Mouse (Mus musculus) liver, embryonic 16.5 days (tissue): ENCODE results near the gene Rad9a. TPM values are rescaled to one million over a fixed set of nuclear protein-coding genes. Genes with fewer than 3 reads are reported as not detected.
A peak's percentile ranks its signal among the peaks of the same experiment; 100 is the strongest.

Experiments
- ATAC-seq: fragments of 200-750 bp; cut with Nextera tagmentation; 2 replicates; pipeline ENCODE4 v1.8.0; 2017; ENCODE audit warnings: low read depth, mild to moderate bottlenecking, moderate number of reproducible peaks, moderate library complexity
- H3K27ac ChIP-seq: fragments of 300-500 bp; sonication (generic); 2 replicates; pipeline ENCODE4 v1.5.1; 2014; ENCODE audit warnings: mild to moderate bottlenecking, low read length
- H3K27me3 ChIP-seq: fragments of 300-500 bp; sonication (generic); 2 replicates; pipeline ENCODE4 v1.6.1; 2014; ENCODE audit warnings: low read depth, low read length, mixed read lengths; ENCODE audit not compliant: control insufficient read depth, insufficient read depth
- H3K36me3 ChIP-seq: fragments of 300-500 bp; sonication (generic); 2 replicates; pipeline ENCODE4 v1.6.1; 2014; ENCODE audit warnings: mild to moderate bottlenecking; ENCODE audit not compliant: control insufficient read depth, insufficient read depth
- H3K4me1 ChIP-seq: fragments of 300-500 bp; sonication (generic); 2 replicates; pipeline ENCODE4 v1.6.1; 2014; ENCODE audit warnings: low read depth, low read length, mixed read lengths; ENCODE audit not compliant: control insufficient read depth
- H3K4me2 ChIP-seq: fragments of 300-500 bp; sonication (generic); 2 replicates; pipeline ENCODE4 v1.6.1; 2014; ENCODE audit warnings: low read depth, low read length, mixed read lengths
- H3K4me3 ChIP-seq: fragments of 300-500 bp; sonication (generic); 2 replicates; pipeline ENCODE4 v1.5.1; 2014; ENCODE audit warnings: low read depth, mild to moderate bottlenecking, low read length
- H3K9ac ChIP-seq: fragments of 300-500 bp; sonication (generic); 2 replicates; pipeline ENCODE4 v1.6.1; 2014; ENCODE audit warnings: low read depth, low read length
- H3K9me3 ChIP-seq: fragments of 300-500 bp; sonication (generic); replicated peaks from 2 replicates; pipeline ENCODE4 v1.6.1; 2016; ENCODE audit warnings: low read length; ENCODE audit not compliant: control insufficient read depth
- WGBS: fragments of 180-500 bp; shearing (Covaris S2); extraction: QIAGEN DNeasy Blood & Tissue Kit; methylation state at CpG from one replicate; pipeline ENCODE4 v1.1.7; 2014; ENCODE audit not compliant: insufficient replicate concordance; 5-methylcytosine and 5-hydroxymethylcytosine counted together
- polyA plus RNA-seq: library from polyadenylated mRNA; unstranded; fragments of >200 nt; fragmentation: Nextera tagmentation; extraction: Ambion mirVana; gene quantifications from 2 replicates; pipeline ENCODE4 v1.2.1, GENCODE M21; 2015

Rad9a gene
- polyA plus RNA-seq, 1 experiment from 2014 or later = 14.2 TPM

- Histone ChIP-seq H3K27me3 (no peaks in the 10 kb centered on the region; the same call in none of the 2 replicates), H3K4me1 (peaks cover 21% of the 10 kb centered on the region), H3K4me2 (peak within 1 kb of the TSS; percentile 82), H3K27ac (peak within 1 kb of the TSS; percentile 83), H3K4me3 (peak within 1 kb of the TSS; percentile 72), H3K36me3 (no peaks in the 10 kb centered on the region), H3K9ac (peak within 1 kb of the TSS; percentile 75), H3K9me3 (no peaks in the 10 kb centered on the region)
- WGBS = 11% methylated on average over 26 of the region's 26 CpGs
- peak; percentile 89 for ATAC-seq
Measured at GRCm38 (mm10) chr19:4231253-4232185, 30.1 kb upstream of the Rad9a start, which contains the start of gene Pold4. Pold4 (plus strand) TSS chr19:4231899.

GRCm38 (mm10) chr19:4230415-4230814 lies 29.0 kb upstream of the Rad9a start:
- Histone ChIP-seq H3K4me3 (no peak overlapping the region), H3K4me1 (peaks cover 21% of the 10 kb centered on the region), H3K27ac (0 out of 2 replicates have a peak overlapping the region, but pooled peaks have one; percentile 29), H3K36me3 (no peaks in the 10 kb centered on the region), H3K9me3 (no peaks in the 10 kb centered on the region), H3K27me3 (no peaks in the 10 kb centered on the region; the same call in none of the 2 replicates), H3K4me2 (no peak overlapping the region; the same call in 1 of the 2 replicates), H3K9ac (no peak overlapping the region)
- 65% methylated on average over 8 of the region's 8 CpGs for WGBS
- ATAC-seq = no peak

- Histone ChIP-seq H3K36me3 (no peaks in the 10 kb centered on the region), H3K4me2 (no peak overlapping the region), H3K9me3 (no peaks in the 10 kb centered on the region), H3K27ac (no peak overlapping the region), H3K4me3 (no peak overlapping the region), H3K9ac (no peak overlapping the region), H3K27me3 (no peaks in the 10 kb centered on the region; the same call in none of the 2 replicates), H3K4me1 (peaks cover 21% of the 10 kb centered on the region)
- WGBS = 59% methylated on average over 9 of the region's 9 CpGs
- no peak for ATAC-seq
Measured at GRCm38 (mm10) chr19:4229451-4230076, 28.1 kb upstream of the Rad9a start.

GRCm38 (mm10) chr19:4228891-4229290 lies 27.4 kb upstream of the Rad9a start:
- H3K9ac ChIP-seq = no peak overlapping the region
- H3K4me3 ChIP-seq = no peak overlapping the region
- no peak for ATAC-seq
- H3K4me1 ChIP-seq = peaks cover 21% of the 10 kb centered on the region
- no peaks in the 10 kb centered on the region for H3K9me3 ChIP-seq
- no peak overlapping the region for H3K27ac ChIP-seq
- no peaks in the 10 kb centered on the region for H3K36me3 ChIP-seq
- H3K27me3 ChIP-seq = no peaks in the 10 kb centered on the region; the same call in none of the 2 replicates
- 67% methylated on average over 4 of the region's 4 CpGs for WGBS
- H3K4me2 ChIP-seq = no peak overlapping the region

- Histone ChIP-seq H3K36me3 (no peaks in the 10 kb centered on the region), H3K27me3 (no peaks in the 10 kb centered on the region; the same call in none of the 2 replicates), H3K27ac (no peak overlapping the region), H3K9me3 (no peaks in the 10 kb centered on the region), H3K4me2 (no peak overlapping the region), H3K4me1 (peaks cover 18% of the 10 kb centered on the region), H3K4me3 (no peak overlapping the region), H3K9ac (no peak overlapping the region)
- WGBS = 6% methylated on average over 8 of the region's 8 CpGs
- ATAC-seq = no peak; the same call in 1 of the 2 replicates
Measured at GRCm38 (mm10) chr19:4227894-4228678, 26.6 kb upstream of the Rad9a start.

GRCm38 (mm10) chr19:4227446-4227845 lies 26.0 kb upstream of the Rad9a start:
- Histone ChIP-seq H3K4me3 (no peak overlapping the region), H3K4me2 (no peak overlapping the region), H3K27me3 (no peaks in the 10 kb centered on the region; the same call in none of the 2 replicates), H3K4me1 (peaks cover 13% of the 10 kb centered on the region), H3K9ac (no peak overlapping the region), H3K36me3 (no peaks in the 10 kb centered on the region), H3K27ac (no peak overlapping the region), H3K9me3 (no peaks in the 10 kb centered on the region)
- WGBS = 41% methylated on average over 5 of the region's 5 CpGs
- ATAC-seq = no peak

GRCm38 (mm10) chr19:4226779-4227178 lies 25.3 kb upstream of the Rad9a start:
- Histone ChIP-seq H3K27me3 (peaks cover 2% of the 10 kb centered on the region), H3K9me3 (no peaks in the 10 kb centered on the region), H3K36me3 (no peaks in the 10 kb centered on the region), H3K4me2 (no peak overlapping the region), H3K27ac (no peak overlapping the region), H3K4me1 (peaks cover 11% of the 10 kb centered on the region), H3K4me3 (no peak overlapping the region), H3K9ac (no peak overlapping the region)
- ATAC-seq = no peak
- WGBS = 56% methylated on average over 7 of the region's 7 CpGs

- Histone ChIP-seq H3K27me3 (peaks cover 18% of the 10 kb centered on the region), H3K4me1 (peaks cover 14% of the 10 kb centered on the region), H3K4me3 (no peak overlapping the region), H3K9ac (no peak overlapping the region), H3K27ac (no peak overlapping the region), H3K36me3 (no peaks in the 10 kb centered on the region), H3K4me2 (no peak overlapping the region), H3K9me3 (no peaks in the 10 kb centered on the region)
- 29% methylated on average over 11 of the region's 11 CpGs for WGBS
- 0 out of 2 replicates have a peak, but pooled peaks have one; percentile 20 for ATAC-seq
Measured at GRCm38 (mm10) chr19:4222165-4222564, 20.7 kb upstream of the Rad9a start.
